Mouse (Mus musculus) ES-Bruce4 (cell line): Measurements from ENCODE around the gene Fam110c. TPM values are rescaled to one million over a fixed set of nuclear protein-coding genes. Genes with fewer than 3 reads are reported as not detected.

Experiments used
- H3K27ac ChIP-seq: 2 replicates; pipeline ENCODE4 v1.5.1; 2012; ENCODE audit warnings: low read length, inconsistent platforms; ENCODE audit not compliant: insufficient read depth
- H3K27me3 ChIP-seq: 2 replicates; pipeline ENCODE4 v1.6.1; 2012; ENCODE audit warnings: mild to moderate bottlenecking, low read length, inconsistent platforms; ENCODE audit not compliant: control insufficient read depth, poor library complexity, insufficient read depth, severe bottlenecking
- H3K36me3 ChIP-seq: 2 replicates; pipeline ENCODE4 v1.6.1; 2012; ENCODE audit warnings: inconsistent platforms, mild to moderate bottlenecking, low read length, moderate library complexity; ENCODE audit not compliant: control insufficient read depth, poor library complexity, insufficient read depth, severe bottlenecking
- H3K4me1 ChIP-seq: one replicate; pipeline ENCODE4 v1.8.1; 2011; ENCODE audit warnings: low read length; ENCODE audit not compliant: control insufficient read depth, insufficient read depth
- H3K4me3 ChIP-seq: 2 replicates; pipeline ENCODE4 v1.5.1; 2011; ENCODE audit warnings: low read depth, mild to moderate bottlenecking, low read length
- H3K9ac ChIP-seq: 2 replicates; pipeline ENCODE4 v1.6.1; 2012; ENCODE audit warnings: low read depth, mild to moderate bottlenecking, inconsistent platforms; ENCODE audit not compliant: poor library complexity, severe bottlenecking
- H3K9me3 ChIP-seq: replicated peaks from 2 replicates; pipeline ENCODE4 v1.6.1; 2012; ENCODE audit warnings: mild to moderate bottlenecking, low read length, inconsistent platforms; ENCODE audit not compliant: control insufficient read depth, poor library complexity, insufficient read depth, severe bottlenecking
- CTCF ChIP-seq: IDR thresholded peaks from one replicate; pipeline ENCODE4 v1.8.1; 2011; ENCODE audit warnings: low read depth, low read length
- EP300 ChIP-seq: IDR thresholded peaks from 2 replicates; pipeline ENCODE4 v1.6.1; 2011; ENCODE audit warnings: low read depth, low read length; ENCODE audit not compliant: insufficient read depth
- POLR2A ChIP-seq: IDR thresholded peaks from one replicate; pipeline ENCODE4 v1.8.1; 2011; ENCODE audit warnings: low read length; ENCODE audit not compliant: insufficient read depth
- polyA plus RNA-seq: library from polyadenylated mRNA; stranded (reverse); fragments of >200 nt; gene quantifications from 2 replicates; pipeline ENCODE4 v1.2.4, GENCODE M21; 2011; ENCODE audit warnings: low read depth; ENCODE audit not compliant: missing spikeins, insufficient read depth, insufficient read length

Fam110c gene
- polyA plus RNA-seq = 1.9 and 2.6 TPM in 2 replicates

DNA sequence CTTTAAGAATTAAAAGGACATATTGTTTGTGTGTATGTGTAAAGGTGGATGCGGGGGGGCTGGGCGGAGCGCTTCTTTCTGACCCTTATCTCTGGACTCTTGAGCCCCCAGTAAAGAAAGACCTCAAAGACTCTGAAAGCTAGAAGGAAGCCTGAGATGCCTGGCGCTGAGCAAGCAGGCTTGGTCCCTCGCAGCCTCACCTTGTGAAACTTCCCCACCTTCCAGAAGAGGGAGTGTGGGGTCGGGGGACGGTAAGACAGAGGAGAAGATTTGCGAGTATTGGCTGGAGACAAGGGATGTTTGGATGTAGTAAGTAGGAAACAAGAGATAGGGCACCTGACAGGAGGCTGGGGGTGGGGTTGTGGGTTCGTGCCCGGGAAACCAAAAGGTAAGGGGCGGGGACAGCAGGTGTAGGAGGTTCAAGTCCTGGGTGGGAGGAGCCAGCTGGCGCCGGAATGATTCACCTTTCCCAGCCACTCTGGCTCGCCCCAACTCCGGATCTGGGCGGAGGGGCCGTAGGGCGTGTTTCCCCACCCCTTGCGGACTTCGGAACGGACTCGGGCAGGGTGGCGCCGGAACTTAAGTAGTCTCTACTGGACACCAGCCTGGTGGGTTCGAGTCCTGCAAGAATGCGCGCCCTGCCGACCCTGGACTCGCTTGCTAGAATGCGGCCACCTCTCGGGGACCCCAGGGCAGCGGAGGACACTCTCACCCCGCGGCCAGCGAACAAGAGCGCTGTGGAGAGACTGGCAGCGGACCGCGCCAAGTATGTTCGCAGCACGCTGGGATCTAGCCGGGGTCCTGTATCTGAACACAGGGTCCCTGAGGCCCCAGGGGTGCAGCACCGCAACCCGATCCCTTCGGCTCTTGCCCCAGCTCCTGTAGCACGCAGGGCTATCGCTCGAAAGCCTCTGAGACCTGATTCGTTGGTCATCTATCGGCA is at the start of gene Fam110c:
Gene Fam110c, plus strand, starts transcription at position 450 of the 943 bp plus-strand sequence.
- H3K4me1 ChIP-seq = no peaks in the 10 kb centered on the region
- no peaks in the 10 kb centered on the region for H3K36me3 ChIP-seq
- TF ChIP-seq POLR2A = no peak
- 0 out of 2 replicates have a peak, but pooled peaks have one; percentile 53 for TF ChIP-seq EP300
- H3K9ac ChIP-seq = peak within 1 kb of the TSS; percentile 46
- peak within 1 kb of the TSS; percentile 67 for H3K4me3 ChIP-seq
- no peak within 1 kb of the TSS for H3K27ac ChIP-seq
- H3K9me3 ChIP-seq = no peaks in the 10 kb centered on the region
- H3K27me3 ChIP-seq = no peaks in the 10 kb centered on the region

DNA sequence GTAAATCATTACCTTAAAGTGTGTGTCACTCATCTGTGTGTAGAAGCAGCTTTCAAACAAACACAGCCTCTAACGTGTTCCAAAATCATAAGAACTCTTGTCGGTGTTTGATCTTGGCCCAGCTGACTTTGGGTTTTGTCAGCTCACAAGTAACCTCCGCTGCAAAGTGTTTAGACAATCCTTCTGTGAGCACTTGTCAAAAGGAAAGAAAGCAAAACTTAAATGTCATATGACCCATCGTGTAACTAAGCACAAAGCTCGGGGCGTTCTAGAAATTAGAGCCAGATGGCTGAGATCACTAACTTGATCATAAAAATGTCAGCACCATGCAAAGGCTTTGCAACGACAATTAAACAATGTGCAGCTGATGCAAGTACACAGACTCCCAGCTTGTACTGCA is 47.2 kb upstream of the Fam110c start:
- no peak overlapping the region for H3K27ac ChIP-seq
- H3K9me3 ChIP-seq = no peaks in the 10 kb centered on the region
- no peak overlapping the region for H3K4me3 ChIP-seq
- H3K4me1 ChIP-seq = no peaks in the 10 kb centered on the region
- no peaks in the 10 kb centered on the region for H3K27me3 ChIP-seq
- no peak overlapping the region for H3K9ac ChIP-seq
- TF ChIP-seq POLR2A (no peak), EP300 (no peak), CTCF (no peak)
- H3K36me3 ChIP-seq = no peaks in the 10 kb centered on the region

GRCm38 (mm10) chr12:31052066-31052465 is 21.6 kb upstream of the Fam110c start:
- no peaks in the 10 kb centered on the region for H3K9me3 ChIP-seq
- H3K4me1 ChIP-seq = no peaks in the 10 kb centered on the region
- TF ChIP-seq POLR2A (no peak), CTCF (no peak), EP300 (no peak)
- H3K27ac ChIP-seq = no peak overlapping the region
- H3K36me3 ChIP-seq = no peaks in the 10 kb centered on the region
- no peak overlapping the region for H3K4me3 ChIP-seq
- no peaks in the 10 kb centered on the region for H3K27me3 ChIP-seq
- H3K9ac ChIP-seq = no peak overlapping the region

DNA sequence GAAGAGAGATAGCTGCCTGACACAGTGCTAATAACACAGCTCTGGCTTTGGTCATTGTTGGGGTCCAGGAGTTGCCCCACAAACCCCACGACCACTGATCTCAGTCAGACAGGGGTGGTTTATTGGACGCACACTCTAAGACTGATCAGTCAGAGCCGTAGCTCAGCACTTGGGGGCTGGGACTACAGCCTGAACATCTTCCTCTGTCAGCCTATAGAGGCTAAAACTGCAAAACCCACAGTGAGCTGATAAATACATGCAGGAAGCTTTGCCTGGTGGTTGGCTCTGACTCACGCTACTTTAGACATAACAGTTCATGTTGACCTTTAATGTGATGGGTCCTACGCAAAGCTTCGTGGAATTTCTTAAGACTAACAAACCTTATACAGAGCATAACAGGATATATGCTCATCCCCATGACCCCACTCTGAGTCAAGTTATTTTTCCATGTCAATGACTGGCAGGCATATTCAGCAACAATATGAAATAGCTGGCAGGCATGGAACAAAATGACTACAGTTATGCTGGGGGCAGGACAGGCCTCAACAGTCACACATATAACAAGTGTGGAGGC is 17.3 kb upstream of the Fam110c start:
- H3K4me1 ChIP-seq = no peaks in the 10 kb centered on the region
- no peak overlapping the region for H3K4me3 ChIP-seq
- H3K27ac ChIP-seq = no peak overlapping the region
- H3K9me3 ChIP-seq = no peaks in the 10 kb centered on the region
- no peaks in the 10 kb centered on the region for H3K27me3 ChIP-seq
- H3K9ac ChIP-seq = no peak overlapping the region
- no peaks in the 10 kb centered on the region for H3K36me3 ChIP-seq
- TF ChIP-seq POLR2A = no peak
- no peak for TF ChIP-seq CTCF
- no peak for TF ChIP-seq EP300

GRCm38 (mm10) chr12:31059393-31059853 is 14.2 kb upstream of the Fam110c start:
- TF ChIP-seq EP300 (no peak), POLR2A (no peak), CTCF (no peak)
- Histone ChIP-seq H3K27ac (no peak overlapping the region), H3K4me1 (no peaks in the 10 kb centered on the region), H3K36me3 (no peaks in the 10 kb centered on the region), H3K27me3 (no peaks in the 10 kb centered on the region), H3K9me3 (no peaks in the 10 kb centered on the region), H3K4me3 (no peak overlapping the region), H3K9ac (no peak overlapping the region)

DNA sequence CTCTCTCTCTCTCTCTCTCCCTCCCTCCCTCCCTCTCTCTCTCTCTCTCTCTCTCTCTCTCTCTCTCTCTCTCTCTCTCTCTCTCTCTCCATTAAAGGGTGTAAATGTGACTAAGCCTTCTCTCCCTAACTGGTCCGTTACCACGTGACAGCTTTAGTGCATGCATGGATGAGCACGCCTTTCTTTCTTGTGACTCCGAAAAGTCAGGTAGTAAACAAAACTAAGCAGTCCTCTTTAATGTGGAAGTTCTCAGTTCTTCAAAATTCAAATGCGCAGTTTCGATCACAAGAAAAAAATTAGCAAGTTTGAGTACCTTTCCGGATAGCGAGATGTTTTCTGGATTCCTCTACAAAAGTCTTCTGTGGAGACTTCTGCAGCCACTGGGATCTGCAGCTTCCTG is 13.4 kb upstream of the Fam110c start:
- no peaks in the 10 kb centered on the region for H3K4me1 ChIP-seq
- H3K9ac ChIP-seq = no peak overlapping the region
- H3K27me3 ChIP-seq = no peaks in the 10 kb centered on the region
- H3K27ac ChIP-seq = no peak overlapping the region
- TF ChIP-seq POLR2A (no peak), EP300 (no peak), CTCF (no peak)
- no peak overlapping the region for H3K4me3 ChIP-seq
- no peaks in the 10 kb centered on the region for H3K36me3 ChIP-seq
- no peaks in the 10 kb centered on the region for H3K9me3 ChIP-seq
